Mouse (Mus musculus) spleen, adult 2 months (tissue): ENCODE data around the gene Srgap1. TPM values are rescaled to one million over a fixed set of nuclear protein-coding genes. Genes with fewer than 3 reads are reported as not detected.

ENCODE experiments used
- DNase-seq, 2 experiments: peaks; one replicate each; pipeline versions ENCODE4 v3.0.0 to v3.0.0-alpha.2; 2012 to 2021; ENCODE audit warnings: low spot score in 2 of 2, low read depth in 1 of 2
- H3K27ac ChIP-seq: fragments of 200-500 bp; 2 replicates; pipeline ENCODE4 v1.5.1; 2012; ENCODE audit warnings: low read length, inconsistent platforms; ENCODE audit not compliant: insufficient read depth
- H3K27me3 ChIP-seq: fragments of 200-500 bp; 2 replicates; pipeline ENCODE4 v1.6.1; 2012; ENCODE audit warnings: mild to moderate bottlenecking, moderate library complexity, low read length, inconsistent platforms; ENCODE audit not compliant: control insufficient read depth, insufficient read depth
- H3K36me3 ChIP-seq: fragments of 200-500 bp; 2 replicates; pipeline ENCODE4 v1.6.1; 2012; ENCODE audit warnings: mild to moderate bottlenecking, low read length, inconsistent platforms; ENCODE audit not compliant: control insufficient read depth, insufficient read depth
- H3K4me1 ChIP-seq: fragments of 200-500 bp; 2 replicates; pipeline ENCODE4 v1.6.1; 2011; ENCODE audit warnings: inconsistent platforms; ENCODE audit not compliant: control insufficient read depth, insufficient read depth, insufficient read length
- H3K4me3 ChIP-seq: fragments of 200-500 bp; 2 replicates; pipeline ENCODE4 v1.5.1; 2011; ENCODE audit warnings: mild to moderate bottlenecking, inconsistent platforms; ENCODE audit not compliant: insufficient read depth, insufficient read length; ENCODE audit errors: extremely low read depth
- CTCF ChIP-seq: fragments of 200-500 bp; IDR thresholded peaks from 2 replicates; pipeline ENCODE4 v1.5.1; 2011; ENCODE audit warnings: mild to moderate bottlenecking, inconsistent platforms; ENCODE audit not compliant: insufficient read depth, insufficient read length, insufficient replicate concordance; ENCODE audit errors: extremely low read depth
- POLR2A ChIP-seq: fragments of 200-500 bp; IDR thresholded peaks from 2 replicates; pipeline ENCODE4 v1.6.1; 2011; ENCODE audit warnings: low read depth, low read length, inconsistent platforms
- WGBS: fragments of 180-500 bp; shearing (Covaris S2); methylation state at CpG from one replicate; pipeline ENCODE4 v1.1.7; 2018; 5-methylcytosine and 5-hydroxymethylcytosine counted together
- polyA plus RNA-seq: library from polyadenylated mRNA; depleted of rRNA; stranded (reverse); fragments of >200 nt; gene quantifications from 2 replicates; pipeline ENCODE4 v1.2.3, GENCODE M21; 2012; rRNA removed

Srgap1 gene
- polyA plus RNA-seq, result 0.46 and 0.58 TPM in 2 replicates

DNA sequence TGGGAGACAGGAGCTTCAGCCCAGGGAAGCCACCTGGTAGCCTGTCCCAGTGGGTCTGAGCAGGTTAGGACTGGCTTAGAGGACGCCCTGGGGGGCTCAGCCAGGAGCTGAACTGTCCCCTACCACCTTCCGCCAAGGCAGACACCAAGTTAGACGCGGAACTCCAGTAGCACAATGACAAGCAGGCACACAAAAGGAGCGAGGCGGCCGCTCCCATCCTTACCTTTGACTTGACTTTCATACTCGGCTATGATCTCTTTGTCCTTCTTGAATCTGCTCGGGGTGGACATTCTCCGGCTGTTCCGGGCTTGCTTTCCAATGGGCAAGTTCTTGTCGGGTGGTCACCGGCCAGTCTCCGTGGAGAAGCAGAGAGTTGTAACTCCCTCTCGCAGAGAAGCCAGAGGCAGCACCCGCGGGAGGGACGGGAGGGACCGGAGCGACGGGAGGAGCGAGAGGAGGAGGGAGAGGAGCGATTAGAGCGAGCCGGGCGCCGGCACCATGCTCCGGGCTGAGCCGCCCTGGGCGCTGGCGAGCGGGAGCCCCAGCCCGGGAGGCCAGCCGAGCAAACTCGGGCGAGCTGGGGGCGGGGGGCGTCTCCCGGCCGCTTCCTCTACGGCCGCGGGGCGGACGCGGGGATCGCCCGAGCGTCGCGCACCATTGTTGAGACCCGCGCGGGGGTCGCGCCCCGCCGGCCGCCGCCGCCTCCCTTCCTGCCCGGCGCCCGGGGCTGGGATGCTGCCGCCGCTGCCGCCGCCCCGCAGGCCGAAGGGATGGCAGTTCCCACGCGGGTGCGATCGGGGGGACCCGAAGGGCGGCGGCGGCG lies at the start of gene Srgap1:
TSS of gene Srgap1 (minus strand) at position 412 of the 823 bp plus-strand sequence.
- H3K4me1 ChIP-seq, result peaks cover 8% of the 10 kb centered on the region
- H3K4me3 ChIP-seq, result peak within 1 kb of the TSS; percentile 55
- peak in 1 of 2 experiments; percentile 8 for DNase-seq
- WGBS, result 1% methylated on average over 52 of the region's 79 CpGs
- TF ChIP-seq POLR2A (no peak), CTCF (no peak)
- peaks cover 12% of the 10 kb centered on the region for H3K27me3 ChIP-seq
- no peak within 1 kb of the TSS for H3K27ac ChIP-seq
- no peaks in the 10 kb centered on the region for H3K36me3 ChIP-seq

DNA sequence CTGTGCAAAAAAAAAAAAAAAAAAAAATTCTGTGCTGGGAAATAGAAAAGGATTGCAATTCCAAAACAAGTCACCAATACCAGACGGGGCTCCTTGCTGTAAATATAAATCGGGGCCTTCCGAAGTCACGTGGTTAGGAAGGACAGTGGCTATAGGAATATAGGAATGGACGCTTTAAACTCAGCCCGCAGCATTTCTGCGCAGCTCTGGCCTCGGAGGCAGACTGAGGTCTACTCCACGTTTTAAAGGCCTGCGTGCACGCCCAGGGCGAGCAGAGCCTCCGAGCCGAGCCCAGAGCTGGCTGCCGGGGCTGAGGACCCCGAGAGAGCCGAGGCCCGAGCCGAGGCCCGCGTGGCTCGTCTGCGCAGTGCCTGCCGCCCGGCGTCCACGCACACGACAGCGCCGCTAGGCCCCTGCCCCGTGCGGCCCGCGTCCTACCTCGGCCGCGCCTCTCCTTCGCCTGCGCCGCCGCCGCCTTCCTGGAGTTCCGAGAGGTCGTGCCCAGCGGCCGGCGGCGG lies 49.4 kb upstream of the Srgap1 start:
- peak in 1 of 2 experiments; percentile 5 for DNase-seq
- Histone ChIP-seq H3K36me3 (no peaks in the 10 kb centered on the region), H3K27me3 (no peaks in the 10 kb centered on the region), H3K27ac (peak overlapping the region; percentile 35; the same call in 1 of the 2 replicates), H3K4me1 (no peaks in the 10 kb centered on the region), H3K4me3 (peak overlapping the region; percentile 73)
- WGBS, result under 1% methylated on average over 48 of the region's 48 CpGs
- TF ChIP-seq CTCF, result no peak
- TF ChIP-seq POLR2A, result no peak

DNA sequence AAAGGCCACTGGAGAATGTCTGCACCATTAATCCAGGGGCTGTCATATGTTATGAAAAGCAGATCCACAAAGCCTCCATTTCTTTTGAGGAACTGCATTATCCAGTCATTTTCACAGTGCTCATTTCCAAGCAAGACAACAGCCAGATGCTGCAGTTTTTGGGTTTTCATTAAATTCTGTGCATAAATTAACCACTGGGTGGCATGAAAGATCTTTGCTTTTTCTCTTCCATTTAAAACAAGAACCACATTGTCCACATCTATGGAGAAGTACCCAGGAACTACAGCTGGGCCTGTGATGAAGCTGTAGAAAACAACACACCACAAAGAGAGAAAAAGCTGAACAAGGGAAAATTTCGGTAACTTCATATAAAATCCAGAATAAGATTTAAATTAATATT lies 43.4 kb upstream of the Srgap1 start:
- Histone ChIP-seq H3K4me3 (no peak overlapping the region), H3K27ac (no peak overlapping the region), H3K27me3 (no peaks in the 10 kb centered on the region), H3K36me3 (peaks cover 5% of the 10 kb centered on the region), H3K4me1 (no peaks in the 10 kb centered on the region)
- no peak for DNase-seq
- no peak for TF ChIP-seq CTCF
- no peak for TF ChIP-seq POLR2A
- 92% methylated on average over 1 of the region's 1 CpGs for WGBS

DNA sequence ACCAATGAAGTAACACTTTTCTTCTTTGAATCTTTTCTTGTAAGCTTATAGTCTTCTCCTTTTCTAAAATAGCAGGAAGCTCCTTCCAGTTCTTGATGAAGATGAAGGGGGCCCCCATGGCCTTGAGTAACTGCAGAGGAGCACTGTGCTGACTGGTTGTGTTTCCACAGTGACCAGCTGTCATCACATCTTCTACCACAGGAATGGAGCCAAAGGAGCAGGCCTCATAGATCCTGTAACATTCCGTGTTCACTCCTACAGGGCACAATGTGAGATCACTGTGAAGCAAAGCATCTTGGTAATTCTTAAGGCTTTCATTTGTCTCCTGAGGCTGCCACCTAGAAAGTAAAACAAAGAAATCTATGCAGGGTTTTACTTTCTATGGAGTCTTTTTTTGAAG lies 34.2 kb upstream of the Srgap1 start:
- Histone ChIP-seq H3K27me3 (no peaks in the 10 kb centered on the region), H3K4me3 (no peak overlapping the region), H3K36me3 (no peaks in the 10 kb centered on the region), H3K4me1 (no peaks in the 10 kb centered on the region), H3K27ac (no peak overlapping the region)
- DNase-seq, result no peak
- WGBS, result 96% methylated on average over 1 of the region's 1 CpGs
- no peak for TF ChIP-seq POLR2A
- TF ChIP-seq CTCF, result no peak

GRCm38 (mm10) chr10:122069153-122069552 lies 22.0 kb upstream of the Srgap1 start:
- no peak overlapping the region for H3K27ac ChIP-seq
- no peaks in the 10 kb centered on the region for H3K27me3 ChIP-seq
- H3K36me3 ChIP-seq, result no peaks in the 10 kb centered on the region
- no peak for TF ChIP-seq POLR2A
- TF ChIP-seq CTCF, result no peak
- no peaks in the 10 kb centered on the region for H3K4me1 ChIP-seq
- H3K4me3 ChIP-seq, result no peak overlapping the region
- DNase-seq, result no peak

- H3K27ac ChIP-seq, result no peak overlapping the region
- 91% methylated on average over 6 of the region's 6 CpGs for WGBS
- H3K27me3 ChIP-seq, result no peaks in the 10 kb centered on the region
- H3K36me3 ChIP-seq, result no peaks in the 10 kb centered on the region
- no peak for DNase-seq
- no peaks in the 10 kb centered on the region for H3K4me1 ChIP-seq
- no peak for TF ChIP-seq POLR2A
- no peak for TF ChIP-seq CTCF
- no peak overlapping the region for H3K4me3 ChIP-seq
Measured at GRCm38 (mm10) chr10:122055826-122056225, 8.7 kb upstream of the Srgap1 start.

DNA sequence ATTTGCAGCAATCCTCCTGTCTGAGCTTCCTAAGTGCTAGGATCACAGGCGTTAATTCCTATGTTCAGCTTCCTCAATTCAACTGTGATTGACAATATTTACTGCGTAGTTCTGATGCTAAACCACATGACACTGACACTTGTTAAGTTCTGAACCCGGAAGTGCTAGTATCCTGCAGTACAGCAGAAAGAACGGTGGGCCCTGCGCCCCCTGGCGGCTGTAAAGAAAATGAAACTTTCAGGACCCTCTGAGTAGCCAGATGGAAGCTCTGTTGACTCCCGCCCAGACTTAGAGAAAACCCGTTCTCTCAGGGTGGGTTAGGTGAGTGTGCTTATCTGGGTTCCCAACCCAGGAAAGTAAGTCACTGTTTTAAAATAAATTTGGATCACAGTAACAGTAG lies 7.4 kb upstream of the Srgap1 start:
- Histone ChIP-seq H3K27ac (no peak overlapping the region), H3K4me3 (no peak overlapping the region), H3K27me3 (no peaks in the 10 kb centered on the region), H3K4me1 (no peaks in the 10 kb centered on the region), H3K36me3 (no peaks in the 10 kb centered on the region)
- DNase-seq, result peak; percentile 42 to 61
- 5% methylated on average over 8 of the region's 8 CpGs for WGBS
- TF ChIP-seq POLR2A (no peak), CTCF (peak; percentile 66; the same call in 1 of the 2 replicates)
